Mouse (Mus musculus) splenic B cell, adult 2 months (primary cell): ENCODE data around the gene Nat8f5.
"Not testable (repeated sequence)": the region's sequence is repeated elsewhere in the genome, so short reads cannot be mapped to it uniquely, and the experiment has no call there.

Experiments used
- DNase-seq: peaks from one replicate; pipeline ENCODE4 v3.0.0-alpha.2; 2011; ENCODE audit warnings: low read depth, low spot score
- H3K27me3 ChIP-seq: 2 replicates; pipeline ENCODE4 v1.6.1; 2012; ENCODE audit warnings: mild to moderate bottlenecking, low read length, moderate library complexity, mixed read lengths; ENCODE audit not compliant: control insufficient read depth, poor library complexity, insufficient read depth, severe bottlenecking
- H3K36me3 ChIP-seq: 2 replicates; pipeline ENCODE4 v1.6.1; 2012; ENCODE audit warnings: mild to moderate bottlenecking, low read length, moderate library complexity, mixed read lengths; ENCODE audit not compliant: control insufficient read depth, poor library complexity, insufficient read depth, severe bottlenecking

Nat8f5 gene

DNA sequence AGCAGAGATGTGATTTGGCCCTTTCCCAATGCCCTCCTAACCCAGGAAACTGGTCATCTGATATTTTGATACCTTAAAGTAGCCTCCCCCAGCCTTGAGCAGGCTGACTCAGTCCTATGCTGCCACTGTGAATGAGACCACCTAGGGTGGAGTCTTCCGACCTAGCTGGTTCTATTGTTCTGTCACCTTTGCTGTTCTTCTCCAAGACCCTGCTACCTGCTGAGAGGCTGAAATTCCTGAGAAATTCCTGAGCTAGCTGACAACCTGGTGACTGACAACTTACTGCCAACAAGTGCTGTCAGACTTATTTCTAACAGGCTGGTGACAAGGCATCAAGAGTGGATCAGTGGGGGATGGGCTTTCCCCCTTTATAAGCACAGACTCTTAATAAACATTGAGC is 2.4 kb downstream of the Nat8f5 start:
- no peaks in the 10 kb centered on the region for H3K36me3 ChIP-seq
- DNase-seq = no peak
- H3K27me3 ChIP-seq = no peaks in the 10 kb centered on the region

GRCm38 (mm10) chr6:85813339-85813738 is 7.4 kb downstream of the Nat8f5 start:
- Histone ChIP-seq H3K36me3 (no peaks in the 10 kb centered on the region), H3K27me3 (no peaks in the 10 kb centered on the region)
- DNase-seq = no peak

GRCm38 (mm10) chr6:85810942-85811537 is 9.7 kb downstream of the Nat8f5 start:
- not testable (repeated sequence) for H3K36me3 ChIP-seq, H3K27me3 ChIP-seq, DNase-seq

DNA sequence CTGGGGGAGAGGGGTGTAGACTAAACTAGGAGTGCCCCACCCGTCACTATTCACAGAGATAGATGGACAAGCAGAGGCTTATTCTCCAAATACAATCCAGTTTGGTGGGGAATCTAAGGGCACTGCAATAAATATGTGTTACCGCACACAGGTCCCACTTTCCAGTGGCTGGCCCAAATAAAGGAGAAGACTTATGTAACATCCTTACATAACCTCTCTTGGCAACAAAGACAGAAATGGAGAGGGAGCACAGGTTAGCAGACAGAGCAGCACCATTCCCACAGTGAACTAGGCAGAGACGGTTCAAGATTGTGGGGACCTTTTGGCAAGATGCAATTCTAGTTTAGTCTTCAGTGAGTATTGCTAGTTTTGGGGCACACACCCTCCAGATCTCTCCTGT is 10.3 kb downstream of the Nat8f5 start:
- not testable (repeated sequence) for H3K36me3 ChIP-seq, H3K27me3 ChIP-seq, DNase-seq

- not testable (repeated sequence) for DNase-seq, H3K36me3 ChIP-seq, H3K27me3 ChIP-seq
These were observed 11.0 kb downstream of the Nat8f5 start for GRCm38 (mm10) chr6:85809784-85810183.

DNA sequence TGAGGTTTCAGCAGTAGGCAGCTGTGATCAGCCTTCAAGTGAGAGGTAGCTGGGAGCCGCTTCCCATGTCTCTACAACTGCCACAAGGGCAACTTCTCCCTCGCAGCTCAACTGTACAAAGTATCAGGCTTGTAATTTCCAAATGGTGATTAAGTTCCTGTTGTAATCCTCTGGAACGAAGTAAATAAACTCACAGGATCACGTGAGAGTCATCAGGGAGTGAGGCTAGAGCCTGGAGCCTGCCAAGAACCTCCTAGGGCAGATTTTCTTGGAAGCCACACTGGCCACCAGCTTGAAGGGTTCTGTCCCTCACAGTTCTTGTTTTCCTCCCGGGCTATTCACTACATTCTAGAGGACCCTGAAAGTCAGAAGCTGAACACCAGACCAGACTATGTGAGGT is 17.6 kb downstream of the Nat8f5 start:
- not testable (repeated sequence) for DNase-seq, H3K27me3 ChIP-seq, H3K36me3 ChIP-seq
